Mouse (Mus musculus) lung, postnatal 14 days (tissue): ENCODE results near the gene Efs.
A peak's percentile ranks its signal among the peaks of the same experiment; 100 is the strongest.
"Not testable (repeated sequence)": the region's sequence is repeated elsewhere in the genome, so short reads cannot be mapped to it uniquely, and the experiment has no call there.

Experiments used
- DNase-seq: peaks from one replicate; pipeline ENCODE4 v3.0.0; 2021

The Efs gene

GRCm38 (mm10) chr14:54947008-54947407 lies 21.1 kb upstream of the Efs start:
- DNase-seq = not testable (repeated sequence)

DNA sequence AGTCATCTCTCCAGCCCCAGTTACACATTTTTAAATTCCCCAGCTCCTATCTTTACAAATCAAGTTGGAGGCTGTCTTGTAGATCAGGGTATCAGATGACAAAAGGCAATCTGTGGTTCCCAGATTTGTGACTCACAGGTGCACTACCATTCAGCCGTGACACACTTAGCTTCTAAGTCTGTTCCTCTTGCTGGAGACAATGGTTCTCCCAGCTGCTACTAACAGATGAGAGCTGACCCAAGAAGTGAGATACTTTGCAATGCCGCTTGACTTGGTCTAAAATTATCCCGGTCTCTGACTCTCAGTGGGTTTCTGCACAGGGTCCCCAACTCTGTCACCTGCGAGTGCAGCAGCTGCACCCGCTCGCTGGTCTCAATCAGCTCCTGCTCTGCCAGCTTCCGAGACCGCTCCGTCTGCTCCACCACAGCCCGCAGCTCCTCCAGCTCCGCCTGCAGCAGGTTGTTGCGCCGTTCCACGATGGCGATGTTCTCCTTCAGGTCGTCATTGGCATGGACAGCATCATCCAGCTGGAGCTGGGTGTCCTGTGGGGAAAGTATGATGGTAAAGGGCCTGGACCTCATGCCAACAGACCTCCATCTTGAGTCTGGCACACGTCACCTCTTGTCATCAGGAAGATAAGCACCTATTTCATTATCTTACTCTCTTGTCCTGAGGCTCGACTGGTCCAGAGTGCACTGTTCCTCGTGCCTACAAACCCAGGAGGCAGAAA lies 20.2 kb upstream of the Efs start:
- DNase-seq = no peak

- DNase-seq = no peak
These were observed 19.0 kb upstream of the Efs start for GRCm38 (mm10) chr14:54944939-54945338.

DNA sequence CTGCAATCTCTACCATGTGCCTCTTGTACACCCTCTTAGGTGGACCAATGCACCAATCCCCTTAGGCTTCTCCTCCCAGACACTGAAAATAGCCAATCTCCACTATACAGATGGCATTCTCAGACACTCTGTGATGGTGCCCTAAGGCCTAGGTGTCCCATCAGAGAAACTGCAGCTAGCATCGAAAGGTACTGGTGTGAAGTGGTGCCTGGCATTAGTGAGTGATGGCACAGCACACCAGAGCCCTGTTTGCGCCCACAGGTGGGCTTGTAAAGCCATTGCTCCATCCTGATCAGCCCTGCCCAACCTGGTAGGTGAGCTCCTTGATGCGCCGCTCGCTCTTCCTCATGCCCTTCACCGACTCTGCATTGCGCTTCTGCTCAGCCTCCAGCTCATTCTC lies 18.0 kb upstream of the Efs start:
- DNase-seq = no peak

GRCm38 (mm10) chr14:54942479-54942878 lies 16.6 kb upstream of the Efs start:
- DNase-seq = no peak

- no peak for DNase-seq
These were observed 15.4 kb upstream of the Efs start for GRCm38 (mm10) chr14:54941024-54941978.

DNA sequence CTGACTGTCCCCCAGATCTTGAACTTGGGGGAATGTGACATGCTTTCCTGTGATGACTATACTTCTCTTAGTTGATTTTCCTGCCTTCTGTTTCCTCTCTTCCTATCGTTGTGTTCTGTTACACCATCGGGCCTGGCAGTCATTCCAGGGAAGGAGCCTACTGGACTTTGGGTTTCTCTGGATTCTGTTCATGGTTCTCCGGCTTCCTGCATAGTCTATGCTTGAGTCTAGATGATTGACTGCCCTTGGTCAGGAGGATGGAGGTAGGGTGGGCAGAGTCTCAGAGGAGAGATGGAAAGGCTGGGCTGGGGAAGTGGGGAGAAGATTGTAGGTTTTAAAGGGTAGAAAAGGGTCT lies 14.2 kb upstream of the Efs start:
- DNase-seq = no peak

DNA sequence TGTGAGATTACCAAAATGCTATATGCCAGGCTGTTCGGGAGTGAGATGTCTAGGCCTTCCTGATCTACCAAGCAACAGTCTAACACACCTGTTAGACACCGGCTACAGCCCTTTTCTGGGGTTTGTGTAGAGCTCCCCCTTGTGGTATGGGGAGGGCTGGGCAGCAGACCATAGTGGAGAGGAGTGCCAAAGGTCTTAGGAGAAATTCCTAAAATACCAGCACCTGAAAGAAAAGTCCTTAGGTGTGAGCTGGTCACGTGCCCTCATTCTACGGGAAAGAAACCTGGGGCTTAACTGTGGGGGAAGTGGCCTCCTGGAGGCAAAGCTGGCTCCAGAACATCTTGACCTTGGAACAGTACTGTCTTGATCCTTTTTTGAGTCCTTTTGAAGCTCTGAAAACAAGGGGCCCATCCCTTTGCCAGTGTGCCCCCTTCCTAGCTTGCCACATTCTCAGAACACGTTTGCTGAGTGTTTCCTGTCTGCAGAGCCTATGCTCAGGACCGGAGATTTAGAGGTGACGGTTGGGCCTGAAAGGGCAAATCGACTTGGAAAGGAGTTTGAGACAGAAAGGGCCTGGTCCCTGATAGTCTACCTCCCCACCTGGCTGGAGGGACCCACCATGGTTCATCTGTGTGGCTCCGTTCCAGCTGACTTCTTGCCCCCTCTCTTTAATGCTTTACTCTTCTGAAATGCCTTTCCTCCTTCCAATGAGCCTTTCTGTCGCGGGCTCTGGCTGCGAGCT lies 13.7 kb upstream of the Efs start:
- peak; percentile 79 for DNase-seq

DNA sequence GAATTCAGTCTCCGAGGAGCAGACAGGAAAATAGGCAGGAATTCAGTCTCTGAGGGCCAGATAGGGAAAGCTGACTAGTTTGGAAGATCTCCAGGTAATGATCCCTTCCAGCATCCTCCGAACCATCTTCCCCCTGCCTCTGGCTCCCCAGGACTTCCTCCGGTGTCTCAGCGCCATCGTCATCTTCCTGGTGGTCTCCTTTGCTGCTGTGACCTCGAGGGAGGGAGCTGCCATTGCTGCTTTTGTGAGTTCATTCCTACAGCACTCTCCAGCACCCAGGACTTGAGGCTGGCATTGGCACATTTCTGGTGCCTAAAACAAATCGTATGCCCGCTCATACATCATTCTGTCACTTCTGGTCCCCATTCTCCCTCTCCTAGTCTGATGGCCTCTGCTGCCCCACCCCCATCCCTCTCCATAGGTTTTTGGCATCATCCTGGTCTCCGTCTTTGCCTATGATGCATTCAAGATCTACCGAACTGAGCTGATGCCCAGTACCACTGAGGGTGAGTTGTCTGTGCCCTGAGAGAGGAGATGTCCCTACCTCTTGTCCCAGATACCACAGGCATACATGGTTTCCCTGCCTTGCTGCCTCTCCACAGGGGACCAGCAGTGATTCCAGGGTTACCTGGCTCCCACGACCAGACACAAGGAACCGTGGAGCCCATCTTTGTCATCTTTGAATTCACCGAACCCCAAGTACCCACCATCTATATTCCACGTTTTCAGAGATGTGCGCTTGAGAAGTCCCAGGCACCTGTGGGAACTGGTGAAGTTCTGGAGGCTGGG lies 12.7 kb upstream of the Efs start:
- DNase-seq = no peak

- DNase-seq = no peak
These were observed 11.6 kb upstream of the Efs start for GRCm38 (mm10) chr14:54937361-54938182.

GRCm38 (mm10) chr14:54936831-54937160 lies 10.9 kb upstream of the Efs start:
- DNase-seq = no peak

DNA sequence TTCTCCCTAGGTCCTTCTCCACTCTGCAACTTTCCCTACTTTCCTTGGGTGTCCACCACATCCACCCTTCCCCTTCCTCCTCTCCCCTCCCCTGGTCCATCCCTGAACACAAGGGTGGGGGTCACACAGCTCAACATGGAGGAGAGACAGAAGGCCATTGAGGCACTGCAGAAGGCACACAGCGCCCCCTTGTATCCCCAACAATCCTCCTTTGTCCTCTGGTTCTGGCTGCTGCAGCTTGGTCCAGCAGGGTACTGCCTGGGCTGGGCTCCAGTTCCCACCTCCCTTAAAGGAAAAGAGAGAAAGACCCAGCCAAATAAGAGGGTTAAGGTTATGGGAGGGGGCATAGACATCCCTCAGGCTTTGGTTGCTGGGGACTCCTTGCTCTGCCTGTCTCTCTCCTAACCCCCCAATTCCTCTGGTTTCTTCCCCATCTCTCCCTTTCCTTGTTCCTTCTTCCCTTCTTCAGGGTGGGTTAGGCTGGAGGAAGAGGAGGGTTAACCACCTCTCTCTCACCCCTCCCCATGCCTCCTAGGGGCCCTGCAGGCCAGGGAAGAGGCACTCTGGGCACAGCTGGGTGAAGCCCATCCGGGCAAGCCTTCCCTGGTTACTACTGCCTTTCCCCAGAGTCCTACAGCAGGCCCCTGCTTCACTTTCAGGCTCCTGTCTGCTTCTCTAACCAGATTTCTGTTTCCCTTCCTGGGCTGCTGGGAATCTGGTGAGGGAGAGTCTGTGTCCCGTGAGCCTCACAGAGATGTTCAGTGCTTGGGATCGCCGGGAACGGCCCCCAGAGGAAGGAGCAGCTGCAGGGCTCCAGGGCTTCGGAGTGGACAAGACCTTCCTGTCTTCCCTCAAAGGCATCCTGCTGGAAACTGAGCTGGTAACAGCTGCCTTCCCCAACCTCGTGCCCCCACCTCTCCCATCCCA lies 10.2 kb upstream of the Efs start, which contains the start of gene Cmtm5:
Gene Cmtm5, plus strand, starts transcription at position 358 of the 927 bp plus-strand sequence.
- DNase-seq = no peak

GRCm38 (mm10) chr14:54932645-54933150 lies 6.8 kb upstream of the Efs start, which contains the start of gene Il25:
TSS of gene Il25 (plus strand) at chr14:54932695.
- DNase-seq = no peak

DNA sequence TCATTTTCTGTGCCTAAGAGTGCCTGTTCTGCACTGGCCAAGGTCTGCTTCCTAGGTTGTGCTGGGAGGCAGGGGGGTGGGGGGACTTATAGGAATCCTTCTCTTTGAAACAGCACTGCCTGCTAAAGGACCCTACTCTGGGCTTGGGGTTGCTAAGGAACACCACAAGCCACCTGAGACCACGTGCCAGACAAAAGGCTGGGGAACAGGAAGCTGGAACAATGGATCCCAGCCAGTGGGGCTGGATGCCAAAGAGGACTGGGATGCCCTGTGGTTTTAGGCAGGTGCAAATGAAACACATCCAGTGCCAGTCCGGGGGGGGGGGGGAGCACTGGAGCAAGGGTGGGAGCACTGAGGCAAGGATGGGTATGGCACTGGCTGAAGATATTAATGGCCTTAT lies 4.5 kb upstream of the Efs start:
- no peak for DNase-seq

DNA sequence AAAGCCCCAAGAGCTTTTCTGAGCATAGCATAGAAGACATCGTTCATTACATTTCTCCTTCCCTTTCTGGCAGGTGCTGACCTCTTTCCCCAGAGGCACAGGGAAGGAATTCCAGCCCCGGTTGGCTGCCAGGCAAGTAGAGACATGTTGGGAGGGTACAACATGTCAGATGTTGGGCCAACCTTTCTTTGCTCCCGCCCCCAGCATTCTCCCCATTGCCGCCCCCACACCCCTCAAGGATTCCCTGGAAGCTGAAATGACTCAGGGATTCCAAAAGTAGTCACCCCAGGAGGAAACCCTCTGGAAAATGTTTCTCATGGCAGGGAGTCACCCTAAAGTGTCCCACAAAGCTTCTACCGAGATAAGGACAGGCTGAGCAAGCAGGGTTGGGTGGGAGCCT lies 3.9 kb upstream of the Efs start:
- no peak for DNase-seq

DNA sequence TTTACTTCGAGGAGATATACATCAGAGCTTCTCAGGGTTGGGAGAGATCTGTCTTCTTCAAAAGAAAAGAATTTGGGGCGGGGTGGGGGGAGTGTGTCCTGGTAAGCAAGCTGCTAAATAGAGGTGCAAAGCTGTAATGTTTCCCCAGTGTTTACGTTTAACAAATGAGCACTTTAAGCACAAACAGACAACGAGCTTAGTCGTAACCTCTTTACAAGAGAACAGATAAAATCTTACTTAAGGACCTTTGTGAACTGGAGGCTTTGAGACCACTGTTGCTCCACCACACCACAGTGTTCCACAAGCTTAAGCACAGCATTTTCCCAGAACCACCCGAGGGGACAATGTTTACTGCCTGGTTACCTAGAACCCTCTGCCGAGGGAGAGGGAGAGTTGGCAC lies 1.4 kb upstream of the Efs start:
- DNase-seq = no peak

- peak; percentile 40 for DNase-seq
These were observed 654 bp upstream of the Efs start for GRCm38 (mm10) chr14:54926401-54927158.

DNA sequence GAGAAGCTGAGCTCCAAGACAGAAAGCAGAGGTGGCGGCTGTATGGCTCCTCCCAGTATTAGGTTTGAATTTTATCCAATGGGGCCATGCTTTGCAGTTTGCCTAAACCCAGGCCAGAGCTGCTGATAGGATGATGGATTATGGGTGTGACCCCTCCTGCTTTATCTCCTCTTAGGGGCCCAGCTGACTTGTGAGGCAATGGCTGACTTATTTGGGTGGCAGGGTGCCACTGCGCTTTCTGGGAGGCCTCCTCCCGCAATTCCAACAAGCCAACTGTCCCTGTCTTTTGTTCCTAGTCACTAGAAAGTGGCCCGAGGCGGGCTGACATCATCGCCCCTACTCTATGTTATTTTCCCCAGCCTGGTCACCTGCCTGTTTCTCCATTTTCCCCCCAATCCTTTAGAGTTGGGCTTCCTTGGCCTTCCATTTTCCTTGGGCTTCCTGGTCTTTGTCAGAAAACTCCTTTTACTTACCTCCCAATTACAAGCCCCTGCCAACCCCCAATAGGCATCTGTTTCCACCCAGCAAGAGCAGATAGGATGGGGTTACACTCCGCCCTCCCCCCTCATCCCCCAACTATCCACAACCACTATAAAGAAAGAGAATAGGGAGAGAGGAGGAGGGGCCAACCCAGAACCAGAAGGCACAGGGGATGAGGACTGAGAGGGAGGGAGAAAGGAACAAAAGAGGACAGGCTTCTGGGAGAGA lies 1.1 kb downstream of the Efs start:
- peak; percentile 35 for DNase-seq
